Comparison of ENCODE assay signal across 8 mouse cellular contexts in genomic region chr1:64736681-64737501, GRCm38 (mm10). TPM values are rescaled to one million over a fixed set of nuclear protein-coding genes. Genes with fewer than 3 reads are reported as not detected.
DNase-seq lines count a peak whose midpoint lies in the region; ATAC-seq lines count a peak whose summit lies in the region.

No protein-coding gene starts in this region.

- H3K36me3 ChIP-seq in neural tube, embryonic 11.5 days (ENCODE audit: control insufficient read depth, insufficient read depth, low read length), result no peaks in the 10 kb centered on the region
- H3K36me3 ChIP-seq in embryonic facial prominence, embryonic 10.5 days (replicated peaks), result 0 out of 2 replicates have a peak, but pooled peaks cover 7% of the 10 kb centered on the region
- H3K36me3 ChIP-seq in hindbrain, embryonic 11.5 days (ENCODE audit: control insufficient read depth, insufficient read depth, low read length), result no peaks in the 10 kb centered on the region

- H3K4me3 ChIP-seq in neural tube, embryonic 11.5 days (ENCODE audit: low read depth, low read length), result peak overlapping the region; percentile 57
- H3K4me3 ChIP-seq in embryonic facial prominence, embryonic 10.5 days, result peak overlapping the region; percentile 71
- peak overlapping the region; percentile 63 for H3K4me3 ChIP-seq in hindbrain, embryonic 11.5 days (ENCODE audit: low read depth, low read length)

- peaks cover 50% of the 10 kb centered on the region for H3K27me3 ChIP-seq in neural tube, embryonic 11.5 days (ENCODE audit: control insufficient read depth, insufficient read depth, low read length)
- H3K27me3 ChIP-seq in embryonic facial prominence, embryonic 10.5 days (replicated peaks; ENCODE audit: low read depth, poor library complexity, severe bottlenecking), result peaks cover 63% of the 10 kb centered on the region
- peaks cover 41% of the 10 kb centered on the region for H3K27me3 ChIP-seq in hindbrain, embryonic 11.5 days (ENCODE audit: control insufficient read depth, insufficient read depth, low read length)

- WGBS in neural tube, embryonic 11.5 days, result under 1% methylated on average over 55 of the region's 56 CpGs
- under 1% methylated on average over 56 of the region's 56 CpGs for WGBS in embryonic facial prominence, embryonic 10.5 days
- WGBS in hindbrain, embryonic 11.5 days, result under 1% methylated on average over 55 of the region's 56 CpGs

- peaks cover 23% of the 10 kb centered on the region for H3K4me1 ChIP-seq in neural tube, embryonic 11.5 days (ENCODE audit: control insufficient read depth, insufficient read depth, low read length)
- peaks cover 61% of the 10 kb centered on the region for H3K4me1 ChIP-seq in embryonic facial prominence, embryonic 10.5 days
- peaks cover 10% of the 10 kb centered on the region for H3K4me1 ChIP-seq in hindbrain, embryonic 11.5 days (replicated peaks; ENCODE audit: control insufficient read depth, insufficient read depth, low read length)

- peak; percentile 44 for DNase-seq in neural tube, embryonic 11.5 days (ENCODE audit: low spot score)
- no peak for DNase-seq in neural tube, embryonic 10.5 days (ENCODE audit: extremely low spot score, low spot score)
- peak; percentile 68 for DNase-seq in ZHBTc4 (ENCODE audit: low read depth, low spot score)
- DNase-seq in embryonic facial prominence, embryonic 10.5 days (ENCODE audit: low spot score), result peak; percentile 63
- DNase-seq in hindbrain, embryonic 11.5 days (ENCODE audit: low spot score), result peak; percentile 49
- peak; percentile 40 for DNase-seq in lung, postnatal 10 days
- DNase-seq in frontal cortex, postnatal 25 days (ENCODE audit: low spot score in 2 of 2), result no peak

- no peaks in the 10 kb centered on the region for H3K9me3 ChIP-seq in neural tube, embryonic 11.5 days (ENCODE audit: control insufficient read depth, low read length)
- H3K9me3 ChIP-seq in embryonic facial prominence, embryonic 10.5 days, result no peaks in the 10 kb centered on the region
- H3K9me3 ChIP-seq in hindbrain, embryonic 11.5 days (ENCODE audit: control insufficient read depth, low read length), result no peaks in the 10 kb centered on the region

- peak overlapping the region; percentile 56 for H3K9ac ChIP-seq in neural tube, embryonic 11.5 days (ENCODE audit: low read length)
- H3K9ac ChIP-seq in hindbrain, embryonic 11.5 days (ENCODE audit: low read depth, low read length), result peak overlapping the region; percentile 51

- H3K4me2 ChIP-seq in neural tube, embryonic 11.5 days (ENCODE audit: low read depth), result peak overlapping the region; percentile 99
- H3K4me2 ChIP-seq in hindbrain, embryonic 11.5 days (replicated peaks; ENCODE audit: low read depth, low read length), result peak overlapping the region; percentile 98

- H3K27ac ChIP-seq in neural tube, embryonic 11.5 days (ENCODE audit: low read depth, low read length), result no peak overlapping the region
- peak overlapping the region; percentile 80 for H3K27ac ChIP-seq in embryonic facial prominence, embryonic 10.5 days (replicated peaks)
- no peak overlapping the region for H3K27ac ChIP-seq in hindbrain, embryonic 11.5 days (ENCODE audit: low read depth, low read length)

- no peak for ATAC-seq in neural tube, embryonic 11.5 days (ENCODE audit: insufficient read depth, low FRiP score, low TSS enrichment)
- peak; percentile 8 for ATAC-seq in hindbrain, embryonic 11.5 days (ENCODE audit: low FRiP score)
- ATAC-seq in erythroid progenitor cell, adult 5-6 weeks (replicated peaks; ENCODE audit: low FRiP score, poor library complexity, severe bottlenecking), result no peak

RNA-seq across cellular contexts. Expression of gene Fzd5, which starts 0.7 kb away (rescaled TPM):
- polyA plus RNA-seq in neural tube, embryonic 11.5 days (2014; fragmentation: Nextera tagmentation; extraction: Ambion mirVana), result 0.37 and 0.49 TPM in 2 replicates
- polyA plus RNA-seq in embryonic facial prominence, embryonic 10.5 days (2016; fragmentation: Nextera tagmentation; extraction: Ambion mirVana), result 1.8 and 2.0 TPM in 2 replicates
- 0.33 and 0.52 TPM in 2 replicates for polyA plus RNA-seq in hindbrain, embryonic 11.5 days (2014; fragmentation: Nextera tagmentation; extraction: Ambion mirVana)
- total RNA-seq in erythroid progenitor cell, adult 5-6 weeks (2015; ENCODE audit: low replicate concordance), result 6.1 and 10.1 TPM in 2 replicates
- total RNA-seq in erythroid progenitor cell, adult 5-6 weeks (2017; ENCODE audit: low replicate concordance), result 8.9 and 11.6 TPM in 2 replicates

RNA-seq across cellular contexts. Expression of gene Ccnyl1, which starts 46.6 kb away (rescaled TPM):
- 11.2 and 11.6 TPM in 2 replicates for polyA plus RNA-seq in neural tube, embryonic 11.5 days (2014; fragmentation: Nextera tagmentation; extraction: Ambion mirVana)
- 5.8 and 6.1 TPM in 2 replicates for polyA plus RNA-seq in embryonic facial prominence, embryonic 10.5 days (2016; fragmentation: Nextera tagmentation; extraction: Ambion mirVana)
- 11.5 and 13.4 TPM in 2 replicates for polyA plus RNA-seq in hindbrain, embryonic 11.5 days (2014; fragmentation: Nextera tagmentation; extraction: Ambion mirVana)
- 5.9 and 11.9 TPM in 2 replicates for total RNA-seq in erythroid progenitor cell, adult 5-6 weeks (2015; ENCODE audit: low replicate concordance)
- 1.8 TPM in 1 of 2 replicates, not detected in the other for total RNA-seq in erythroid progenitor cell, adult 5-6 weeks (2017; ENCODE audit: low replicate concordance)

Comparison
In these comparisons a context has a peak if more than half of its experiments do, and no peak if none do; other contexts are left out.
1. DNase-seq: peak in neural tube, embryonic 11.5 days (single experiment), ZHBTc4 (single experiment), embryonic facial prominence, embryonic 10.5 days (single experiment), hindbrain, embryonic 11.5 days (single experiment) and lung, postnatal 10 days (single experiment); none in neural tube, embryonic 10.5 days (single experiment) and frontal cortex, postnatal 25 days (0 of 2).
2. Peak in every context shown above with its lines, with median percentiles within 50 percentile points of each other: H3K4me3 ChIP-seq.